Mouse (Mus musculus) splenic B cell, adult 2 months (primary cell): ENCODE results near the gene Olfr427.
"Not testable (repeated sequence)": the region's sequence is repeated elsewhere in the genome, so short reads cannot be mapped to it uniquely, and the experiment has no call there.

ENCODE experiments used
- DNase-seq: peaks from one replicate; pipeline ENCODE4 v3.0.0-alpha.2; 2011; ENCODE audit warnings: low read depth, low spot score
- H3K27me3 ChIP-seq: 2 replicates; pipeline ENCODE4 v1.6.1; 2012; ENCODE audit warnings: mild to moderate bottlenecking, low read length, moderate library complexity, mixed read lengths; ENCODE audit not compliant: control insufficient read depth, poor library complexity, insufficient read depth, severe bottlenecking
- H3K36me3 ChIP-seq: 2 replicates; pipeline ENCODE4 v1.6.1; 2012; ENCODE audit warnings: mild to moderate bottlenecking, low read length, moderate library complexity, mixed read lengths; ENCODE audit not compliant: control insufficient read depth, poor library complexity, insufficient read depth, severe bottlenecking

The Olfr427 gene

DNA sequence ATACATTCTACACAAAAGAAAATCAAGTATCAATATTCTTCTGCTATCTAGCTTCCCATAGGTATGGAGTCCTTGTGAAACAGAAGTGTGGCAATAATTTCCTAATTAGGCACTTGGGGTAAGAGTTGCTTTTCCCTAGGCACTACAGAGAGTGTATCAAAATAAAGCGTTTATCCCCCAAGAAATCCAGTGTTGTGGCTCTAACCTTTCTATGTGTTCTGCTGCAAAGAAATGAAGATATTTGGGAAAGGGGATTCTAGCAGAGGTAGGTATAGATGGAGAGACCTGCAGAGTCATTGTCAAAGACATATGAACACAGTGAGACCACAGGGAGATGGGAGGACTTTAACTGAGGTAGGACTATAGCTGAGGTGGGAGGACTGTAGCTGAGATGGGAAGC lies at the start of gene Olfr427:
Gene Olfr427 (plus strand): TSS at position 301 of the 400 bp plus-strand sequence.
- Histone ChIP-seq H3K36me3 (no peaks in the 10 kb centered on the region), H3K27me3 (no peaks in the 10 kb centered on the region)
- no peak for DNase-seq

DNA sequence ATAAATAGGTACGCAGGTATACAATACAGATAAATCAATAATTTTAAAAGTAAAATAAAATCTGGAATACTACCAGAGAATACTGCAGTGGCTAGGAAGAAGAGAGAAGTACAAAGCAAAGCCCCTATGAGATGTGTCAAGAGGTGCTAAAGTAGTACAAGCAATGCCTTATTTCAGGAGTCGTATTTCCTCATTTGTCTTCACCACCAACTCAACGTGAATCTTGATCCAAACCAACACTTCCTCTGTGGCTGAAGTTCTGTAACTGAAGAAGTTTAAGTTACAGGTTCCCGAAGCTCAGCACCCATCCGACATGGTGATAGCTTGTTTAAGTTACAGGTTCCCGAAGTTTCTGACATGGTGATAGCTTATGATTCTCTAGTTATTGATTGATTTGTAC lies 48.5 kb upstream of the Olfr427 start:
- H3K36me3 ChIP-seq, DNase-seq, H3K27me3 ChIP-seq: not testable (repeated sequence)

DNA sequence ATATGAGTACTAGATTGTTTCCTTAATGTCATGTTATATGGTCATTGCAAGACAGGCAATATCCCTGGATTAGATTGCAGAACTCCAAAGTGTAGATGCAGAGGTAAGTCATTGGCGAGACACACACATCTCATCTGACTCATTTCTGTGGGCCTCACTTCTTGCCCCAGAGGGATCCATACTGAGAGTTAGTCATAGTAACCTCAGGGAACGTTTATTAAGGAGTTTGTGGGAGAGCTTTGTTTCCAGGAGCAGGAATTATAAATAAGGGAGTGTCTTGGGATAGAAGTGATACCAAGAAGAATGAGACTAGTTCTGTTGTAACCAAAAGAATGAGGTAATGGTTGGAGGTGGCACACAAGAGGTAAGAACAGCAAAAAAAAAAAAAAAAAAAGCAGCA lies 47.8 kb upstream of the Olfr427 start, which contains the start of gene Olfr432:
Gene Olfr432 (plus strand): TSS at position 313 of the 400 bp plus-strand sequence.
- no peaks in the 10 kb centered on the region for H3K36me3 ChIP-seq
- DNase-seq: no peak
- no peaks in the 10 kb centered on the region for H3K27me3 ChIP-seq

DNA sequence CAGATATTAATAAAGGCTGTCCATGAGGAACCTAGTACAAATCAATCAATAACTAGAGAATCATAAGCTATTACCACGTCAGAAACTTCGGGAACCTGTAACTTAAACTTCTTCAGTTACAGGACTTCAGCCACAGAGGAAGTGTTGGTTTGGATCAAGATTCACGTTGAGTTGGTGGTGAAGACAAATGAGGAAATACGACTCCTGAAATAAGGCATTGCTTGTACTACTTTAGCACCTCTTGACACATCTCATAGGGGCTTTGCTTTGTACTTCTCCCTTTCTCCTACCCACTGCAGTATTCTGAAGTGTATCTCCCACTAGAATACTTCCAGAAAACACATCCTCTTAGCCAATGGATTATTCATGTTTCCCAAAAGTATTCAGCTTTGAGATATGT lies 47.3 kb upstream of the Olfr427 start:
- not testable (repeated sequence) for DNase-seq, H3K36me3 ChIP-seq, H3K27me3 ChIP-seq

DNA sequence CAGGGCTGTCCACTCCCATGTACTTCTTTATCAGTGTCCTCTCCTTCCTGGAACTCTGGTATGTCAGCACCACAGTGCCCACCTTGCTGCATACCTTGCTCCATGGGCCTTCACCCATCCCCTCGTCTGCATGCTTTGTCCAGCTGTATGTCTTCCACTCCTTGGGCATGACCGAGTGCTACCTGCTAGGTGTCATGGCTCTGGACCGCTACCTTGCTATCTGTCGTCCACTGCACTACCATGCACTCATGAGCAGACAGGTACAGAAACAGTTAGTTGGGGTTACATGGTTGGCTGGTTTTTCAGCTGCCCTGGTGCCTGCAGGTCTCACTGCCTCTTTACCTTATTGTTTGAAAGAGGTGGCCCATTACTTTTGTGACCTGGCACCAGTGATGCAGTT lies 46.2 kb upstream of the Olfr427 start:
- Histone ChIP-seq H3K36me3 (no peaks in the 10 kb centered on the region), H3K27me3 (no peaks in the 10 kb centered on the region)
- DNase-seq: peak; percentile 26

DNA sequence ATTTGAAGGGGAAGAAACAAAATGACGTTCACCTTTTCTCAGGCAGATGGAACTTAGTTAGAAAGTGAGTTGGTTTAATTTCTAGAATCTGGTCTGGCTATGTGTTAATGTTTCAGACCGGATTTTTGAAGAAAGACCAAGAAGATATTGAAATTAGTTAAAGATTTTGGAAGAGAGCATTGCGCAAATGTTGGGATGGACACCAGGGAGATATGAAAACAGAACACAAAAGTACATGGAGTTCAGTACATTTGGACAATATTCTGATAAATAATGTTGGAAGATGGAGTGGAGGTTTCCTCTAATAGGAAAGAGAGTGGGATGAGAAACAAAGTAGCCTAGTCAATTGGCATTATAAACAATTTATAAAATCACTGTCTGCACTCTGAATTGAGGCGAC lies 45.2 kb upstream of the Olfr427 start:
- H3K27me3 ChIP-seq: no peaks in the 10 kb centered on the region
- DNase-seq: no peak
- H3K36me3 ChIP-seq: no peaks in the 10 kb centered on the region

DNA sequence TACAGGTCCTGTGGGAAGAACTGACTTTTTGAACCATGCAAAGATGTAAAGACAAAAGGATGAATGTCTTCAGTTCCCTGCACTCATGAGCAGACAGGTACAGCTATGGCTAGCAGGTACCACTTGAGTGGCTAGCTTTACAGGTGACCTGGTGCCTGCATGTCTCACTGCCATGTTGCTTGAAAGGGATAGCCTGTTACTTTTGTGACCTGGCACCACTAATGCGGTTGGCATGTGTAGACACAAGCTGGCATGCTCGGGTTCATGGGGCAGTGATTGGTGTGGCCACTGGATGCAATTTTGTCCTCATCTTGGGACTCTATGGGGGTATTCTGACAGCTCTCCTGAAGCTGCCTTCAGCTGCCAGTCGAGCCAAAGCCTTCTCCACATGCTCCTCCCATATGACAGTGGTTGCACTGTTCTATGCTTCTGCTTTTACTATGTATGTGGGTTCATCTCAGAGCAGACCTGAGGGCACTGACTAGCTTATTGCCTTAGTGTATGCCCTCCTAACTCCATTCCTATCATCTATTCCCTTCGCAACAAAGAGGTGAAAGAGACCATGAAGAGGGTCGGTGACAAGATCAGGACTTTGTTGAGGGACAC lies 44.7 kb upstream of the Olfr427 start:
- DNase-seq: no peak
- Histone ChIP-seq H3K36me3 (no peaks in the 10 kb centered on the region), H3K27me3 (no peaks in the 10 kb centered on the region)

DNA sequence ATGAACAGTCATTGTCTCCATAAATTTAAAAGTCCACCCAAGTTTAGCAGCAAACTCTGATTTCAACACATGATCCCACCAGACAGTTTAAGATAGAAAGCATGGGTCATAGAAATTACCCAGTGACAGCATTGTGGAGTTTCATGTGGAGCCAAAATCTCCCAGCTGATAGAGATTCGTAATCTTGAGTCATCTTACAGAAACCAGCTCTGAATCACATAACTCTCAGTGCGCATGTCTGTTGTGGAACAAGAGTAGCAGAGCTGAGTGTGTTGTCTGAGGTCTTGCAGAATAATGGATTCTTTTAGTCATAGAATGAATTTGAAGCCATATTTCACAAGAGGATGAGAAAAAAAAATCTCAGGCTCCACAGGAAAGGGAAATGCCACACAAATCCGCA lies 43.7 kb upstream of the Olfr427 start:
- Histone ChIP-seq H3K36me3 (no peaks in the 10 kb centered on the region), H3K27me3 (no peaks in the 10 kb centered on the region)
- DNase-seq: no peak

DNA sequence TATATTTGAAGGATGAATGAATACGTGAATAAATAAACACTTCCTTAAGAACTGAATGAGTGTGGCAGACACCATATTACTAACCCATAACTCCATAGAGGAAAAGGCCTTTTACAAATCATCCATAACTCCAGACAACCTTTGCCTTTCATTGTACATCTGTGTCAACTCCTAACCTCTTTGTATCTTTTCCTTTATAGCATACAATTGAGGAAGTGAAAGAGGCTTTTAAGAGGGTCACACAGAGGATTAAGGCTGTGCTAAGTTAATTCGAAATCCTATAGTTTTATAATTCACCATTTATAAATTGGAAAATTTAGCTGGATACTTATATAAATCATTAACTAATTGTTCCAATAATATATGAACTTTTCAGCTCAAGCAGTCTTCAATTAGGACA lies 41.4 kb upstream of the Olfr427 start:
- Histone ChIP-seq H3K36me3 (no peaks in the 10 kb centered on the region), H3K27me3 (no peaks in the 10 kb centered on the region)
- peak; percentile 29 for DNase-seq

DNA sequence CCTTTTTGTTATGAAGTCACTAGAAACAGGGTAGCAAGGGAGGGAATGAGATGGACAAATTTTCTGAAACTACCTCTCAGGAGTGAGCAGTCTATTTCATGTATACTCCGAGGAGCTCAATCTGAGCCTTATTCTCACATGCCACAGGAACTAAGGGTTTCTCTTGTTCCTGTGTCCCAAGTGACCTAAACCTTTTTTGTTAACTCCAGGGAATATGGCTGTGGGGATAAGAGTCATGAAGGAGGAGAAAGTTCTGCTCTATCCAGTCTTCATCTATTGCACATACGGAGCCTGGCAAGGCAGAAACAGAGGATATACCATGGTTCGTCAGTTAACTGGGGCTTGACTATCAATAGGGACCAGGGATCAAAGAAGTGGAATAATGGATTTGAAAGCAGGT lies 30.4 kb upstream of the Olfr427 start, which contains the start of gene Olfr430:
Gene Olfr430 (plus strand): TSS at position 301 of the 400 bp plus-strand sequence.
- no peak for DNase-seq
- Histone ChIP-seq H3K36me3 (no peaks in the 10 kb centered on the region), H3K27me3 (no peaks in the 10 kb centered on the region)

DNA sequence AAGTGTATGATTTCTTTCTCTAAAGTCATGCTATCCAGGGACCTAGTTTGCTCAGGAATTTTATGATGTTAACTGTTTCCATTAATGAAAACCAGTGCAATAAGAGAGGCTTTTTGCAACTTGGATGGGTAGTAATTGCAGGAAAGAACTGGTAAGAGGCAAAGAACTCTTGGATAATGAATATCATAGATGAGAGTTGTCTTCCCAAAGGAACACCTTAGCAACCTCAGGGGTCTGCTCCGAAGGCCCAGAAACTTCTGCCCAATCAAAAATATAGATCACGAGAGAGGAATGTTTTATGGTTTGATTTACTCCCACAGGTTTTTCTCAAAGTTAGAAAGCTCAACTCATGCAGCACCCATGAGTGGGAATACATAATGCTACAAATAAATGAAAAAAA lies 12.7 kb upstream of the Olfr427 start, which contains the start of gene Olfr429:
Gene Olfr429 (plus strand): TSS at position 301 of the 400 bp plus-strand sequence.
- Histone ChIP-seq H3K36me3 (no peaks in the 10 kb centered on the region), H3K27me3 (no peaks in the 10 kb centered on the region)
- DNase-seq: no peak

DNA sequence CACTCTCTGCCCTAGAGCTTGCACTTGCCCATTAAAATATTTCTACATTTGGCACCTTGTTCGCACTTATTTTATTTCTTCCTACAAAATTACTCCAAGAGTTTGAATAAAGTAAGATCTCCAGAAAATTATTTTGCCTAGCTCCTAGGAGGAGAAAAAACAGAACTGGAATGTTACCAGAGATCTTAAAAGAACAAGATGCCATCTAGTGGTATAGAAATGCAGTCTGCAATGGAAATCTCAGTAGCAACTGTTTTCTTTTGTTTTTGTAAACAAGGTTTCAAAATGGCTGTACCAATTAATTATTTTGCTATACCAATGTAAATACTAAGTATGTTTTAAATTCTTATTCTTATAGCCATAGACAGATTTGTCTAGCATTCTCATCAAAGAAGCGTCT lies 7.0 kb downstream of the Olfr427 start:
- DNase-seq: peak; percentile 45
- Histone ChIP-seq H3K27me3 (no peaks in the 10 kb centered on the region), H3K36me3 (no peaks in the 10 kb centered on the region)

DNA sequence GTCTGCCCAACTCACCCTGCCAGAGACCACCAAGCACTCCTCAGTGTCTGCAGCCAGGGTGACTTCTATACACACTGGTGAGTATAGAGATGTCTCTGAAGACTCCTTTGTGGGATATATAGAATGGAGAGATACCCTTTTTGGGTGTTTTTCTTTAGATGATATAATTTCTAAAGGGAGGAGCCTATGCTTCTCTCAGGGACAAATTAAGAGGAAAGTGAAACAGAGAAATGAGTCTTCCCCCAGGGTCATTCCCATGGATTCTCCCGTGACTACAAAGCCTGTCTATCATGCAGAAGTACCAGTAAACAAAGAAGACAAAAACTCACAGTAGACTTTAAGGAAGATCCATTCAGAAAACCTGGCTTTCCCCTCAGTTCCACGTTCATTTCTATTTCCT lies 24.4 kb downstream of the Olfr427 start, which contains the start of gene Olfr231:
Gene Olfr231 (minus strand): TSS at position 101 of the 400 bp plus-strand sequence.
- Histone ChIP-seq H3K36me3 (no peaks in the 10 kb centered on the region), H3K27me3 (no peaks in the 10 kb centered on the region)
- DNase-seq: no peak

DNA sequence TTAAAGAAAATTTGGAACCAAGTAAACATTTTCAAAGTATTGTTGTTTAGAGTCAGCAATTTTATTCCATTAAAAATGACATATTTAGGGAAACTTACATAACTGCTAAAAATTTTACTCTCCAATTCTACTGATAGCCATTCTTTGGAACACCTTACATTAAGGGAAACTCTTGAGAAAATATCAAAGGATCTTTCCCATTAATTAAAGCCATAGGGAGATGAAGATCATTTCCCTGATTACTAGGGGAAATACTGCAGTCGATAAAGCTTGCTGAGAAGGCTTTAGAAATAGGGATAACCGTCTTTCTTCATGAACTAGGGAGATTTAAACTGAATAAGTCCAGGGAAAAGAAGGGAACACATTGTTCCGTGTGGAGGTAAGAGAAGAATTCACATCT lies 34.5 kb downstream of the Olfr427 start, which contains the start of gene Olfr424:
Gene Olfr424 (plus strand): TSS at position 301 of the 400 bp plus-strand sequence.
- no peaks in the 10 kb centered on the region for H3K36me3 ChIP-seq
- DNase-seq: no peak
- H3K27me3 ChIP-seq: no peaks in the 10 kb centered on the region

DNA sequence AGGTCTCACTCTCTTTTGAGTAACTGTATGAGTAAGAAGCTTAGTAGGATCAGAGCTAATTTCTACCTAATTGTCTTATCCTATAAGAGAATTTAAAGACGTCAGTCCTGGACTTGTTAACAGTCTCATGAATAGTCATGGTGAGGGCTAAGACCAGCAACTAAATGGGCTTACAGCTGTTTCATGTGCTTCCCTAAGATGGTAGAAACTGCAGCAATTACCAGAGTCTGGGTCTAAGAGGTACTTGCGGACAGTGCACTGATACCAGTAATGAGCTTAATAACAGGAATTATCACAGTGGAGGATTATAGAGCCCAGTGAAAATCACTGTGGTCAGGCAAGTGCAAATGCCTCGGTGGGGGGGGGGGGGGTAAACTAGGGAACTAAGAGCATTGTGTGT lies 35.3 kb downstream of the Olfr427 start:
- Histone ChIP-seq H3K27me3 (no peaks in the 10 kb centered on the region), H3K36me3 (no peaks in the 10 kb centered on the region)

DNA sequence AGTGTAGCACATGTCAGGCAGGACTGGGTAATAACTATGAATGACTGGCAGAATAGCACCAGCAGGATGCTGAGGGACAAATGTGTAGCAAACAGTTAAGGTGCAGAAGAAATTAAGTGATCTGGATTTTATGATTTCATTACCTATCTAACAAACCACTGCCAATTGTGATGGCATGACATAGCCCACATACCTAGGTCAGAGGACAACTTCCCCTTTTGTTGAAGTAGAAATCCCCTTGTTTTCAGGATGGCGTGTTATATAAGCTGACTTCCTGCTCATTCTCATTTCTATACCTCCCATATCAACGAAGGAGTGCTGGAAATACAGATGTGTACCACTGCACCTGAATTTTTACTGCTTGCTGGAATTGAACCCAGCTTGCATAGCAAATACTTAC lies 44.7 kb downstream of the Olfr427 start:
- Histone ChIP-seq H3K27me3 (0 out of 2 replicates have a peak, but pooled peaks cover 1% of the 10 kb centered on the region), H3K36me3 (no peaks in the 10 kb centered on the region)
- DNase-seq: peak; percentile 73

More for the DNA sequence above, 35.3 kb downstream of the Olfr427 start:
- DNase-seq: no peak
